Mouse (Mus musculus): Measurements from ENCODE around the gene Rpl19. TPM values are rescaled to one million over a fixed set of nuclear protein-coding genes. Genes with fewer than 3 reads are reported as not detected.

Gene Rpl19
- total RNA-seq, 2 experiments from 2014 or later, result 524 to 620 TPM

DNA sequence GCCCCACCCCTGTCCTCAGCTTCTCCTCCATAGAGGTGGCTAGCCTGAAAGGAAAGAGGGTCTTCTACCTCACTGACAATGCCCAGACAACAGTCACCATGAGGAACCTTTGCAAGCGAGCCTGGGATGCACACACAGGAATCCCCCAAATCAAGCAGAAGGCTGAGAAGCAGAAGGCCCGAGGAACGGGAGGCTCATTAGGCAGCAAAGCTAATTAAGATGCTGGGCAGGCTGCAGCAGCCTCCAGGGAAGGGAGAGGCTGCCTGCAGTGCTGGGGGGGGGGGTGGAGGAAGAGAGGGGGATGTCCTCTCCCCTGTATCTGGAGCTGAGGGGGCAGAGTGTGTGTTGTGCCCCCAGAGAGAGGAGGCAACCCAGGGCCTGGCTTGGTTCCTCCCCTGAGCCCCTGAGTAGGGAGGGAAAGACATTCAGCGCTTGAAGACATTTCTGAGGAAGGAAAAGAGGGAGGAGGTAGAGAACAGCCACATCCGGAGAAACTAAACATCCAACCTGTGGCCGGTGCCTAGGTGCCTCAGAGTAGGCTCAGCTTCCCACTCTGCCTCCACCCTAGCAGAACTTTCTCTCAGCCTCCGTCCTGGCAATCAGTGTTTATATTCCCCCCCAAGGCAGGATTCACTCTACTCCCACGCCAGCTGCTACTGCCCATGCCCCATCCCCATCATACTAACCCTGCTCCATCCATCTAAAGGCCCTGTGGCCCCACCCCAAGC is 6.5 kb upstream of the Rpl19 start:
- intact Hi-C loops (cut with DNase I), result loop anchor here (1.0 to 10.0 kb wide), 2 partner anchors 16 to 125 kb away; no protein-coding TSS in a partner anchor
- DNase-seq (ENCODE audit: low spot score in 2 of 2), result no peak

DNA sequence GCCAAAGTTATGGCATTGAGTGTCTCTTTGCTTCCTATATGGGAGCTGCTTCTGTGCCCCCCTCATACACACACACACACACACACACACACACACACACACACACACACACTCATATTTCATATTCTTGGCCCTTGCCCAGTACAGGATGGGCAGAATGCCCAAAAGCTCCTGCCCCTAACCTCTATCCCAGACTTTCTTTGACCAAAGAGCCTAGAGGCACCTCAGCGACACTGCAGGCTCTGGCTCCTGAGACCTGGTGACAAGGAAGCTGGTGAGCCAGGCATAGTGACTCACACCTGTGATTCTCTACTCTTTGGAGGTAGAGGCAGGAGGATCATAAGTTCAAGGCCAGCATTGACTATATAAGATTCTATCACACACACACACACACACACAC is 5.8 kb upstream of the Rpl19 start:
- intact Hi-C loops (cut with DNase I), result loop anchor here (1.0 to 10.0 kb wide), 2 partner anchors 16 to 124 kb away; no protein-coding TSS in a partner anchor
- DNase-seq (ENCODE audit: low spot score in 2 of 2), result no peak

DNA sequence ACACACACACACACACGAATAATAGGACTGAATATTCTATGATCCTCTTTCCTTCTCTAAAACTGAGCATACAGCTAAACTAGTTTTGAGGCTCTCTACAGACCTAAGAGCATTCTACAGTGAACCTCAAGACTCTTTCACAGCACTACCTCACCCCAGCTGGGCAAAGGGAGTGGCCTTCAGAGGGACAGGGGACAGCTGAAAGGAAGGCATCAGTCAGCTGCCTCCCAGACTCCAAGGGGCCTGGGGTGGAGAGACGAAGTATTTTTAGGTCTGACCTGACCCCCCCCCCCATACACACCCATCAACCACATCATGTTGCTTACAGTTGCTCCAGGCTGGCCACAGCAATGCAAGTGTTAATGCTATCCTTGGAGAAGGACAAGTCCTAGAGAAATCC is 5.4 kb upstream of the Rpl19 start:
- no peak for DNase-seq (ENCODE audit: low spot score in 2 of 2)
- intact Hi-C loops (cut with DNase I), result loop anchor here (10.0 kb wide), 1 partner anchor 124 kb away; no protein-coding TSS in a partner anchor

DNA sequence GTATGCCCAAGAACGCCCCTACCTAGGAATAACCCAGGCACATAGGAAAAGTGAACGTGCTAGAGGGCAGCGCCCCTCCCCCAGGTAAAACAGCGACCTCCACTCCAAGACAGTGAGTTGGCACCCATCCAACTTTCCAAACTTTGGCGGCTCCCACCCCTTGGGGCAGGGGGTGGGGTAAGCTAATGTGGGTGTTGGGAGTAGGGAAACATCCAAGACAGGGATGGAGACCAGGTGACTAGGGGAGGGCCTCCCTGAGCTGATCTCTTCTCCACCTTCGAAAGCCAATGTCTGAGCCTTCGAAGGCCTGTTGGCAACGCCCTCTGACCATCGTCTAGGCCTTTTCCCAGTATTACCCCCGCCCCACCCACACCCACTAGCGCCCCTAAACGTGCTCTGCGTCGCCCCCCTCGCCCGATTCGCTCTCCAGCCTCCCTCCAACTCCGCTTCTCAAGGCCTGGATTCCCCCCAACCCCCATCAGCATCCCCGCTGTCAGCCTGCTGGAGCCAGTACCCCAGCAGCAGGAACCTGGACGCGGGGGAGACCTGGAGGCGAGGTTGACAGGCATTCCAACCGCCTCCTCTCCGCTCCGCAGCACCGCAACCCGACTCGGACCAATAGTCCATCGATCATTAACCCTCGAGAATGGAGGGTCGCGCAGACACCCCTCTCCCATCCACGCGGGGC is 4.8 kb upstream of the Rpl19 start:
- peak; percentile 69 to 73 for DNase-seq (ENCODE audit: low spot score in 2 of 2)
- intact Hi-C loops (cut with DNase I), result loop anchor here (10.0 kb wide), 1 partner anchor 123 kb away; no protein-coding TSS in a partner anchor

DNA sequence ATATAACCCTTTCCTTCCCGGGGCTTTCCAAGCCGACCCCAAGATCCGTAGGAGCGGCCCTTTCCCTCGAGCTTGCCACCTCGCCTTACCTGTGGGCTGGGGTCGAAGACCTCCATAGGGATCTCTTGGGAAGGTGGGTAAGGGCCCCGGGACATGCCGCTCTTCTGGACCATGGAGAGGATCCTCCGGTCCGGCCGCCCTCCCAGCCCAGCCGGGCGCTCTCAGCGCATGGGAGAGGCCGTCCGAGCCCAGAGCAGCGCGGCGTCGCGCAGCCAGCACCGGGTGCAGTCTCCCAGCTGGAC is 4.3 kb upstream of the Rpl19 start:
- DNase-seq (ENCODE audit: low spot score in 2 of 2), result no peak
- intact Hi-C loops (cut with DNase I), result loop anchor here (10.0 kb wide), 1 partner anchor 123 kb away; no protein-coding TSS in a partner anchor

DNA sequence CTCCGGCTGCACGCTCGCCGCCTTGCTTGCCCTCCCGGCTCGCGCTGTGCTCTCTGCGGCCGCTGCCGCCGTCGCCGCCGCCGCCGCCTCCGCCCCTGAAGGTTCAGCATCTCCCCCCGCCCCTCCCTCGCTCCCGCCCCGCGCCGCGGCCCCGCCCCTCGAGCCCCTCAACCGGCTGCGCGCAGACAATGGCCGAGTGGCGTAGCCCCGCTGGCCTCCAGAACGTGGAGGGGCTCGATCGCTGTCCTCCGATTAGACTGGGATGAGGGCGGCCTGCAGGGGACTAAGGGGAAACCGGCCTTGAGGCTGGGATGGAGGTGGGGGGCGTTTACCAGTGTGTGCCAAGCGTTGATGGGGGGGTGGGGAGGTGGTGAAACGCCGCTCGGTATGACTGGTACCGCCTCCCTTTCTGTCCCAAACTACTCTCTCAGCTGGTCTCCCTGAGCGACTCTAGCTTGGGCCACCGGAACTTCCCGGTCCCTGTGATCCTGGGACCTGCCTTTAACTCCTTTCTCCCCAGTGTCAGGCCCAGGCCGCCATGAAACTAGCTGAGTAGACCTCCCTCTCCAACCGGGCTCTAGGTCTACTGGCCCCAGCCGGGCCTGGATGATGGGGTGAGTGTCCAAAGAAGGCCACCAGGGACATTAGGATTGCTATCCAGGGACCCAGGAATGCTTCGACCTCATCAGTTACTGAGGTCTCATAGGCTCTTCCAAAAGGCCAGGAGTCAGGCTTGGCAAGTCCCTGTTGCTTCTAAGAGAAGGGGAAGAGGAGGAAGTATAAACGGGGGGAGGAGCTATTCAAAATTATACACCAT is 3.7 kb upstream of the Rpl19 start, which contains the start of gene Cacnb1:
TSS of gene Cacnb1 (minus strand) at position 480 of the 817 bp plus-strand sequence.
- peak in 1 of 2 experiments; percentile 77 for DNase-seq (ENCODE audit: low spot score in 2 of 2)
- intact Hi-C loops (cut with DNase I), result loop anchor here (10.0 kb wide), 1 partner anchor 122 kb away; no protein-coding TSS in a partner anchor

DNA sequence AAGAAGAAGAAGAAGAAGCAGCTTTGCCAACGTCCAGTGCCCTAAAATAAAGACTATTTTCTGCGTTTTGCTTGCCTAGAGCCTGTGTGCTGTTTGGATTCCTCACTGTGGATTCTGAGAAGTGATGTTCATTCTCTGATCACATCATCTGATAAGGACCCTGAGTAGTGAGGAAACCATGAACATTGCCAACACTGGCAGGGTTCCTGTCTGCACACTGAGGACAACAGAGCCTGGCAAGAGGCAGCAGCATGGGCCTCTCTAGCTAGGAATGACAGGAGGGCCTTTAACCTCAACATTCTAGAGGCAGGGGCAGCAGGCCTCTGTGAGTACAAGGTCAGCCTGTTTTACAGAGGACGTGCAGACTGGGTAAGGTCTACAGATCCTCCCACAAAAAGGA is 2.0 kb upstream of the Rpl19 start:
- intact Hi-C loops (cut with DNase I), result loop anchor here (10.0 kb wide), 1 partner anchor 120 kb away; no protein-coding TSS in a partner anchor
- DNase-seq (ENCODE audit: low spot score in 2 of 2), result no peak

DNA sequence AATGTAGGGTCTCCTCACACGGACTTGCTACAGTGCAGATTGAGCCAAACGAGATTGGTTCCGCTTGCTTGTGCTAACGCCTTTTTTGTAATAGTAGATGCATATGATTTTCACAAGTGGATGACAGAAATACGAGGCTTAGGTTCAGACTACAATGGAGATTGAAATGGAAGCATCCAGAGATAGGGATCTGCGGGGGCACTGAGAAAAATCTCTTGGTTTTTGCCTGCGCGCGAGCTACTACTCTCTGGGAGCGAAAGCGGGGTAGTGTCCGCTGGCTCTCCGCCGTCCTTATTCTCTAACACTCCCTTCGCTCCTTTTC is 301 bp upstream of the Rpl19 start:
- intact Hi-C loops (cut with DNase I), result loop anchor here (10.0 kb wide), 1 partner anchor 119 kb away; no protein-coding TSS in a partner anchor
- no peak for DNase-seq (ENCODE audit: low spot score in 2 of 2)

DNA sequence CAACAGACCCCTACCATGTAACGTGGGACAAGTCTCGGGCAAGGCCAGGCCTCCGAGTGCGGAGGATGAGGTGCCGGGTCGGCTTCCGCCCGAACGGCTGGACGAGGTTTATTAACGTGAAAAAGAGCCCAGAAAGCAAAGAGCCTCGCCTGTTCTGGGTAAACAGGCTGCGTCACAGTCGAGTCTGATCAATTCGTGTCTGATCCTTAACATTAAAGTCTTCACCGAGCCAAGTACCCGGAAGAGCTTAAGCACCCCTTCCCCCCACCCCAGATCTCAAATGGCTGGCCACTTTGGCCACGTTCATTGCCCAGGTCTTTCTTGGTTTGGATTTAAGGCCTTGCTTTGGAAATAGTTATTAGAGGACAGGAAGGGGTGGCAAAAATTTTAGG is 783 bp downstream of the Rpl19 start:
- intact Hi-C loops (cut with DNase I), result loop anchor here (10.0 kb wide), 1 partner anchor 118 kb away; no protein-coding TSS in a partner anchor

DNA sequence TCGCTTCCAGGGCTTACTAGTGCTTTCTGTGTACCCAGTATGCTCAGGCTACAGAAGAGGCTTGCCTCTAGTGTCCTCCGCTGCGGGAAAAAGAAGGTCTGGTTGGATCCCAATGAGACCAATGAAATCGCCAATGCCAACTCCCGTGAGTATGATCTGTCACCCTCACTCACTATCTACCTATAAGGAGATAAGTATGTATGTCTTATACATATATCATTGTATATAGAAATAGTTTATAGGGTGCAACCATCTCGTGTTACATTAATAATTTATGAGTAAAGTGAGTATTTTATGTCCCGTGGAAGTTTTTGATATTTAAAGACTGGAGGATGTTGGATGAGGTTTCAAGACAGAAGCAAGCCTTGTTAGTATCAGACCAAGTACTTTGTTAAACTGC is 1.3 kb downstream of the Rpl19 start:
- no peak for DNase-seq (ENCODE audit: low spot score in 2 of 2)
- intact Hi-C loops (cut with DNase I), result loop anchor here (10.0 kb wide), 1 partner anchor 117 kb away; no protein-coding TSS in a partner anchor

More for the DNA sequence above, 783 bp downstream of the Rpl19 start:
- DNase-seq (ENCODE audit: low spot score in 2 of 2), result no peak

DNA sequence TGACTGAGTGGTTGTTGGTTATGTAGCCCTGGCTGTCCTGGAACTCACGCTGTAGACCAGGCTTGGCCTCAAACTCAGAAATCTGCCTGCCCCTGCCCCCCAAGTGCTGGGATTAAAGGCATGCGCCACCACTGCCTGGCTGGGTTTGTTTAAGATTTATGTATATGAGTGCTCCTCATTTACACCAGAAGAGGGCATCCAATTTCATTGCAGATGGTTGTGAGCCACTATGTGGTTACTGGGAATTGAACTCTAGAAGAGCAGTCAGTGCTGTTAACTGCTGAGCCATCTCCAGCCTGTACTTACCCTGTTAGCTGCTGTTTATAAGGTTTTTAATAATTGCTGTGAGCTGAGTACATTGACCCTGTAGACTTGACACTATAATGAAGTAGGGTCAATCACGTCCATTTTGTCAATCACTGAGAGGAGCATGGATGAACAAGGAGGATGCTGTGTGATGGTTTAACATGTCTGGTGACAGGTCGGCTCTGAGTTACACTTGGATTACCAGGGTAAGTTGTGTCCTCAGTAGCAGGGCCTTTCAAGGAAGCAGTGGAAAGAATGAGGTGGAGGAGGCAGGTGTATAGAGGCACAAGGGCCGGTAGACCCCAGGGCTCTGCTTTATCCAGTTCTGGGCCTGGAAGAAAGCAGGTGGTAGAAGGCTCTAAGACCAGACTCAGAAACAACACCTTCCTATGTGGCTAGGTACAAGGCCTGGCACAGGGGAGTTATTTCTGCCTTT is 4.4 kb downstream of the Rpl19 start:
- intact Hi-C loops (cut with DNase I), result loop anchor here (1.0 kb wide), 1 partner anchor 44 kb away; no protein-coding TSS in a partner anchor
- DNase-seq (ENCODE audit: low spot score in 2 of 2), result no peak

DNA sequence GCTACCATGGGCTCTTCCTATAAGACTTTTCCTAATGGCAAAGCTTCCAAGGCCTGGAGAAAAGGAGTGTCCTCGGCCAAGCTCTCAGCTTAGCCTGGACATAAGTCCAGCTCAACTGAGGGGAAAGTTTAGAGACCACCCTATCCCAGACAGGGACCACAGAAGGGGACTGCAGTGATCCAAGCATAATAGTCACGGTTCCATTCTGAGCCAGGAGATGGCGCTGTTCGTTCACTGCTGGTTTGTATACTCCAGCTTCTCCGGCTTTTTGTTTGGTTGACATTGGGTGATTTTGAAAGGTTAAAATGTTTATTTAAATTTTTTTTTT is 4.9 kb downstream of the Rpl19 start:
- DNase-seq (ENCODE audit: low spot score in 2 of 2), result peak; percentile 65 to 73
- intact Hi-C loops (cut with DNase I), result loop anchor here (1.0 kb wide), 1 partner anchor 44 kb away; no protein-coding TSS in a partner anchor

DNA sequence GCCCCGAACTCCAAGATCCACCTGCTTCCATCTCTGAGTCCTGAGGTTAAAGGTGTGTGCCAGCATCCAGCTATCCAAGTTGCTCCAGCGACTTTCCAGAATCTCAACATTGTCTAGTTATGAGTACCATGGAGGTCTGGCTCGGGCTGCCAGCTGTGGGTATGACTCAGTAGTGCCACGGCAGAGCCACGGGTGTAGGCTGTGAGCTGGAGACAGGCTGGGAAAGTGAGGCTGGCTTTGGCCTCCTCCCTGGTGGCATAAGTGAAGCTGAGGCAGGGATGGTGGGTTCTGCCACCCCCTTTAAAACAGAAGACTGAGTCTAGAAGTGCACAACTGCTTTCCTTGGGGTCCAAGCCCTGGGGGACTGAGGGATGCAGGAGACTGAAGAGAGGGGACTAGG is 7.6 kb downstream of the Rpl19 start:
- intact Hi-C loops (cut with DNase I), result no loop called here

DNA sequence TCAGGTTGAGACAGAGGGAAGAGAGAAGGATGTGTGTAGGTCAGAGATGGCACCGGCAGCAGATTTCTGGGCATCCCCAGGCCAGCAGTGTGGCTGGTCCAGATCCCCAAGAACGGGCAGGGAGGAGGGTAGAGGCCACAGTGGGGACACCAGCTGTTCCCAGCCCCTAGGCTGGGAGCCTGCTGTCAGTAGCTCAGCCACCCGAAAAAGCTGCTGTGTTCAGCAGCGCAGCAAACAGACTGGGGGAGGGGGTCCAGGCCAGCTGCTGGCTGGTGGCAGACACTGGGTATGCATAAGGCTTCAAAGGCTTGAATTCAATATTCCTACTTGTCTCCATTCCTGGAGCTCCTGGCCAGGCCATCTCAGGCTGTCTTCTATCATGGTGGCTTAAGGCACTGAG is 8.3 kb downstream of the Rpl19 start:
- DNase-seq (ENCODE audit: low spot score in 2 of 2), result peak in 1 of 2 experiments; percentile 28
- intact Hi-C loops (cut with DNase I), result no loop called here

More for the DNA sequence above, 7.6 kb downstream of the Rpl19 start:
- no peak for DNase-seq (ENCODE audit: low spot score in 2 of 2)

DNA sequence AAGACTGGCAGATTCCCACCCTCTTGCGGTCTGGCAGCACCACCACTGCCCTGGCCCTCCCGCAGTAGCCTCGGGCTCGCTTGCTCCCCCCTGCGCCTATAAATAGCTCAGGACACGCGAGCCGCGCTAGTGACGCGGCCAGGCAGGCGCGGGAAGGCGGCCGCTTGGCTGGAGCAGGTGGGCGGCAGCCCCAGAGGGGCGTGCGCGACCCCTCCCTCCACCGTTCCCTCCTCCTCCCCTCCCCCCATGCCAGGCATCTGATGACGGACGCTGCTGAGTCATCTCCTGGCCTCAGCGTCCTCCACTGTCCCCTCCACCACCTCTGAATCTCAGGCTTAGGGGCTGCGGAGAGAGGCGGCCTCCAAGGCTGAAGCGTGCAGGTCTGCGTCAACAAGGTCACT is 9.5 kb downstream of the Rpl19 start:
- intact Hi-C loops (cut with DNase I), result loop anchor here (2.0 kb wide), 1 partner anchor 17 kb away; the partner anchor contains the start of gene Stac2
- DNase-seq (ENCODE audit: low spot score in 2 of 2), result peak; percentile 55 to 77

DNA sequence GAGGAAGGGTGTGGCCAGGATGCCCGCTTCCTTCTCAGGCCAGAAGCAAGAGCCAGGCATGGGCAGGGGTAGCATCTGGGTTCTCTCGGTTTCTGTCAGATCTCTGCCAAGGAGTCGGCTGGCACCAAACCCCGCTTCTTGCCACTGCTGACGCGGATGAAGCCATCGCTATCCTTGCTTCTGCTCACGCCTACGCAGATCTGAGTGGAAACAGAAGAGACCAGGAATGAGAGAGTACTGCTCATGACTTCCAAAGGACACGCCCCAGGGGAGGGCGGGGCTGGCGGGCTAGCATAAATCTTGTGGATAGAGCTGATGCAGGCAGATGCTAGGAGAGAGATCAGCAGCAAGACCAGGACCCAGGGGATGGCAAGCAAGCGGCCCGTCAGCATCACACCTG is 11.4 kb downstream of the Rpl19 start:
- intact Hi-C loops (cut with DNase I), result loop anchor here (2.0 kb wide), 1 partner anchor 15 kb away; the partner anchor contains the start of gene Stac2
- peak; percentile 67 to 77 for DNase-seq (ENCODE audit: low spot score in 2 of 2)

DNA sequence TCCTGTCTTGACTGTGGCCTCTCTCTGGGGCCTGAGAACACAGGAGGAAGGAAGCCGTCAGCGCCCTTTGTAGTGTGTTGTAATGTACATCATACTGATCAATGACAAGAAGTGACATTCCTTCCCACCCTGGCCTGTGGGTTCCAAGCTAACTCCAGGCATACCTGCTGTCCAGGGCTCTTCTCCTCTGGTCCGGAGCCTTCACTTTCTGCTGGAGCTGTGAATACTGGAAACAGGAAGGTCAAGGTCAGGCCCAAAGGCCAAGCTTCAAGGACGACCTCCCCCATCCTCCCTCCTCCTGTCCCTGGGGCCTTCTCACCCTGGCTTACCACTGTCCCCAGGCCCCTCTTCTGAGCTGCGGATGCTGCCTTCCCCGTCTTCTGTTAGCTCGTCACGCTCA is 14.5 kb downstream of the Rpl19 start:
- intact Hi-C loops (cut with DNase I), result no loop called here
- no peak for DNase-seq (ENCODE audit: low spot score in 2 of 2)

DNA sequence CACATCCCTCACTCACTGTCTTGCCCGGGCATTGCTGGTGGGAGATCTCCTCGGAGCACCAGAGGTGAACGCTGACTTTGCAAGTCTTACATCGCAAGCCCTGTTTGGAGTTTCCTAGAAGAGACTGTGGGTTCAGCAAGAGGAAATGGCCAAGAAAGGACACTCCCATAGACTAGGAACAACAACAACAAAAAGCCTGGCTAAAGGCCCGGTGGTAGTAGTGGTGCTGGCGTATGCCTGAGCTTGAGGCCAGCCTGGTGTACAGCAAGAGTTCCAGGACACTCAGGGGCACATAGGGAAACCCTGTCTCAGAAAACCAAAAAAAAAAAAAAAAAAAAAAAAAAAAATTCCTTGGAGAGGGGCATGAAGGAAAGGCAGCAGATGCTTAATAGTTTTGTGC is 16.2 kb downstream of the Rpl19 start:
- intact Hi-C loops (cut with DNase I), result no loop called here
- no peak for DNase-seq (ENCODE audit: low spot score in 2 of 2)

DNA sequence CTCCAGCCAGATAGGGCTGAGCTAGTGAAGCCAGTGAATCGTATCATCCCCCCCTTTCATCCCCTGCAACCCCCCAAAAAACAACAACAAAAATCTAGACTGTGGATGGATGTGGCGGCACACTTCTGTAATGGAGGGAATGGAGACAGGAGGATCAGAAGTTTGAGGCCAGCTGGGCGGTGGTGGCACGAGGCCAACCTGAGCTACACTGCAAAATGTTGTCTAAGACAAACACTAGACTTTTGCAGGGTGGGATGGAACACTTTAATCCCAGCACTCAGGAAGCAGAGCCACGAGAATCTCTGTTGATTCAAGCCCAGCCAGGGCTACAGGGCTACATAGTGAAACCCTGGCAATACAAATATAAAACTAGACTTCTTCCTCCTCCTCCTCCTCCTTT is 17.6 kb downstream of the Rpl19 start:
- no peak for DNase-seq (ENCODE audit: low spot score in 2 of 2)
- intact Hi-C loops (cut with DNase I), result no loop called here

All from left cerebral cortex, postnatal 36 days (tissue).